Mouse (Mus musculus) thymus, adult 2 months (tissue): ENCODE measurements around the gene Gm36028.

Source experiments
- CTCF ChIP-seq: fragments of 200-500 bp; IDR thresholded peaks from 2 replicates; pipeline ENCODE4 v1.5.1; 2012; ENCODE audit warnings: mild to moderate bottlenecking, control low read depth, low read length, moderate library complexity, borderline replicate concordance; ENCODE audit not compliant: control insufficient read depth, poor library complexity, insufficient read depth; ENCODE audit errors: extremely low read depth
- POLR2A ChIP-seq: fragments of 200-500 bp; IDR thresholded peaks from 2 replicates; pipeline ENCODE4 v1.6.1; 2012; ENCODE audit warnings: mild to moderate bottlenecking, low read length, control low read depth, moderate library complexity; ENCODE audit not compliant: control insufficient read depth, poor library complexity, insufficient read depth; ENCODE audit errors: extremely low read depth

GRCm38 (mm10) chr16:37854054-37854453 is 6.9 kb downstream of the Gm36028 start:
- no peak for TF ChIP-seq POLR2A
- TF ChIP-seq CTCF: no peak
